Mouse (Mus musculus) liver, embryonic 13.5 days (tissue): ENCODE data around the gene Vmn2r87. TPM values are rescaled to one million over a fixed set of nuclear protein-coding genes. Genes with fewer than 3 reads are reported as not detected.
A peak's percentile ranks its signal among the peaks of the same experiment; 100 is the strongest.
"Not testable (repeated sequence)": the region's sequence is repeated elsewhere in the genome, so short reads cannot be mapped to it uniquely, and the experiment has no call there.

Experiments
- ATAC-seq: fragments of 200-750 bp; cut with Nextera tagmentation; 2 replicates; pipeline ENCODE4 v1.8.0; 2017; ENCODE audit warnings: low read depth, mild to moderate bottlenecking, moderate number of reproducible peaks, moderate library complexity
- DNase-seq: peaks from one replicate; pipeline ENCODE4 v3.0.0; 2022
- H3K27ac ChIP-seq: fragments of 300-500 bp; sonication (generic); 2 replicates; pipeline ENCODE4 v1.5.1; 2015; ENCODE audit warnings: moderate library complexity, mild to moderate bottlenecking, inconsistent platforms
- H3K27me3 ChIP-seq: fragments of 300-500 bp; sonication (generic); 2 replicates; pipeline ENCODE4 v1.6.1; 2015; ENCODE audit warnings: mild to moderate bottlenecking, inconsistent platforms
- H3K36me3 ChIP-seq: fragments of 300-500 bp; sonication (generic); 2 replicates; pipeline ENCODE4 v1.6.1; 2015; ENCODE audit warnings: mild to moderate bottlenecking, inconsistent platforms
- H3K4me1 ChIP-seq: fragments of 300-500 bp; sonication (generic); replicated peaks from 2 replicates; pipeline ENCODE4 v1.6.1; 2015; ENCODE audit warnings: inconsistent platforms
- H3K4me2 ChIP-seq: fragments of 300-500 bp; sonication (generic); 2 replicates; pipeline ENCODE4 v1.6.1; 2015; ENCODE audit warnings: inconsistent platforms, mild to moderate bottlenecking, moderate library complexity
- H3K4me3 ChIP-seq: fragments of 300-500 bp; sonication (generic); replicated peaks from 2 replicates; pipeline ENCODE4 v1.5.1; 2015; ENCODE audit warnings: mild to moderate bottlenecking, inconsistent platforms
- H3K9ac ChIP-seq: fragments of 300-500 bp; sonication (generic); 2 replicates; pipeline ENCODE4 v1.6.1; 2015; ENCODE audit warnings: mild to moderate bottlenecking, inconsistent platforms
- H3K9me3 ChIP-seq: fragments of 300-500 bp; sonication (generic); replicated peaks from 2 replicates; pipeline ENCODE4 v1.6.1; 2016; ENCODE audit warnings: inconsistent platforms
- WGBS: fragments of 180-500 bp; shearing (Covaris S2); methylation state at CpG from one replicate; pipeline ENCODE4 v1.1.7; 2015; ENCODE audit not compliant: insufficient replicate concordance; 5-methylcytosine and 5-hydroxymethylcytosine counted together
- polyA plus RNA-seq: library from polyadenylated mRNA; unstranded; fragments of >200 nt; fragmentation: Nextera tagmentation; extraction: Ambion mirVana; gene quantifications from 2 replicates; pipeline ENCODE4 v1.2.1, GENCODE M21; 2015

Vmn2r87 gene
- not detected in 2 replicates for polyA plus RNA-seq

- DNase-seq, result no peak
Observed at GRCm38 (mm10) chr10:130497296-130497695, at the start of gene Vmn2r87. TSS of gene Vmn2r87 (minus strand) at chr10:130497396.

GRCm38 (mm10) chr10:130544331-130544730 is 47.1 kb upstream of the Vmn2r87 start:
- 55% methylated on average over 1 of the region's 1 CpGs for WGBS
- not testable (repeated sequence) for H3K4me3 ChIP-seq

More at GRCm38 (mm10) chr10:130497296-130497695, at the start of gene Vmn2r87:
- Histone ChIP-seq H3K27me3 (no peaks in the 10 kb centered on the region), H3K27ac (no peak within 1 kb of the TSS), H3K9ac (no peak within 1 kb of the TSS), H3K4me2 (no peak within 1 kb of the TSS), H3K36me3 (no peaks in the 10 kb centered on the region), H3K9me3 (no peaks in the 10 kb centered on the region), H3K4me1 (no peaks in the 10 kb centered on the region), H3K4me3 (no peak within 1 kb of the TSS)
- ATAC-seq, result no peak

GRCm38 (mm10) chr10:130541931-130542691 is 44.9 kb upstream of the Vmn2r87 start:
- DNase-seq (peak; percentile 74), ATAC-seq (peak; percentile 98)
- H3K27me3 ChIP-seq, H3K36me3 ChIP-seq, H3K9me3 ChIP-seq, H3K4me1 ChIP-seq: not testable (repeated sequence)
- Histone ChIP-seq H3K4me3 (peak overlapping the region; percentile 78), H3K27ac (peak overlapping the region; percentile 58; the same call in 1 of the 2 replicates), H3K9ac (peak overlapping the region; percentile 81), H3K4me2 (peak overlapping the region; percentile 71)
- under 1% methylated on average over 21 of the region's 21 CpGs for WGBS

More at GRCm38 (mm10) chr10:130544331-130544730, 47.1 kb upstream of the Vmn2r87 start:
- H3K4me1 ChIP-seq, H3K27me3 ChIP-seq, H3K36me3 ChIP-seq, H3K9me3 ChIP-seq, H3K27ac ChIP-seq, DNase-seq, ATAC-seq, H3K4me2 ChIP-seq, H3K9ac ChIP-seq: not testable (repeated sequence)

- Histone ChIP-seq H3K27ac (no peak overlapping the region), H3K4me1 (no peaks in the 10 kb centered on the region), H3K9me3 (no peaks in the 10 kb centered on the region), H3K27me3 (no peaks in the 10 kb centered on the region), H3K4me3 (no peak overlapping the region), H3K4me2 (no peak overlapping the region), H3K9ac (no peak overlapping the region), H3K36me3 (no peaks in the 10 kb centered on the region)
- WGBS, result 52% methylated on average over 3 of the region's 3 CpGs
- DNase-seq, result no peak
- ATAC-seq, result 0 out of 2 replicates have a peak, but pooled peaks have one; percentile 41
Observed at GRCm38 (mm10) chr10:130536101-130536500, 38.9 kb upstream of the Vmn2r87 start.

- DNase-seq, result no peak
- no peaks in the 10 kb centered on the region for H3K9me3 ChIP-seq
- no peak overlapping the region for H3K4me3 ChIP-seq
- no peaks in the 10 kb centered on the region for H3K36me3 ChIP-seq
- no peaks in the 10 kb centered on the region for H3K27me3 ChIP-seq
- ATAC-seq, result no peak
- 51% methylated on average over 10 of the region's 10 CpGs for WGBS
- H3K4me2 ChIP-seq, result no peak overlapping the region
- H3K9ac ChIP-seq, result no peak overlapping the region
- no peak overlapping the region for H3K27ac ChIP-seq
- no peaks in the 10 kb centered on the region for H3K4me1 ChIP-seq
Observed at GRCm38 (mm10) chr10:130527926-130528325, 30.7 kb upstream of the Vmn2r87 start.

- Histone ChIP-seq H3K9me3 (no peaks in the 10 kb centered on the region), H3K9ac (no peak overlapping the region), H3K4me2 (peak overlapping the region; percentile 62), H3K4me1 (no peaks in the 10 kb centered on the region), H3K27ac (no peak overlapping the region), H3K4me3 (peak overlapping the region; percentile 47), H3K27me3 (0 out of 2 replicates have a peak, but pooled peaks cover 3% of the 10 kb centered on the region), H3K36me3 (no peaks in the 10 kb centered on the region)
- ATAC-seq (peak; percentile 65), DNase-seq (peak; percentile 0)
- WGBS, result 5% methylated on average over 36 of the region's 36 CpGs
Observed at GRCm38 (mm10) chr10:130470311-130470760, 26.9 kb downstream of the Vmn2r87 start.

GRCm38 (mm10) chr10:130455950-130456349 is 41.2 kb downstream of the Vmn2r87 start, which contains the start of gene Vmn2r86:
TSS of gene Vmn2r86 (minus strand) at chr10:130456050.
- not testable (repeated sequence) for H3K27me3 ChIP-seq, H3K9me3 ChIP-seq
- 58% methylated on average over 1 of the region's 1 CpGs for WGBS

GRCm38 (mm10) chr10:130444776-130445175 is 52.4 kb downstream of the Vmn2r87 start:
- Histone ChIP-seq H3K9me3 (peaks cover 4% of the 10 kb centered on the region; the same call in 1 of the 2 replicates), H3K36me3 (no peaks in the 10 kb centered on the region), H3K27ac (no peak overlapping the region), H3K4me2 (no peak overlapping the region), H3K27me3 (no peaks in the 10 kb centered on the region), H3K9ac (no peak overlapping the region), H3K4me3 (no peak overlapping the region), H3K4me1 (no peaks in the 10 kb centered on the region)
- 73% methylated on average over 21 of the region's 21 CpGs for WGBS
- ATAC-seq (no peak), DNase-seq (no peak)

More at GRCm38 (mm10) chr10:130455950-130456349, 41.2 kb downstream of the Vmn2r87 start, which contains the start of gene Vmn2r86:
- not testable (repeated sequence) for H3K4me2 ChIP-seq, H3K4me3 ChIP-seq, H3K36me3 ChIP-seq, H3K9ac ChIP-seq, DNase-seq, H3K27ac ChIP-seq, H3K4me1 ChIP-seq, ATAC-seq

GRCm38 (mm10) chr10:130434185-130434898 is 62.9 kb downstream of the Vmn2r87 start:
- not testable (repeated sequence) for H3K36me3 ChIP-seq, H3K4me3 ChIP-seq, ATAC-seq, DNase-seq, H3K27me3 ChIP-seq, H3K9me3 ChIP-seq, H3K4me2 ChIP-seq, H3K27ac ChIP-seq, H3K4me1 ChIP-seq, H3K9ac ChIP-seq
- WGBS, result 68% methylated on average over 11 of the region's 11 CpGs

- not testable (repeated sequence) for H3K4me2 ChIP-seq, H3K4me3 ChIP-seq, DNase-seq, H3K9ac ChIP-seq, H3K27me3 ChIP-seq, ATAC-seq, H3K9me3 ChIP-seq, H3K4me1 ChIP-seq, H3K36me3 ChIP-seq, H3K27ac ChIP-seq
Observed at GRCm38 (mm10) chr10:130429603-130430002, 67.6 kb downstream of the Vmn2r87 start, which contains the start of gene Vmn2r85. TSS of gene Vmn2r85 (minus strand) at chr10:130429703.

- 43% methylated on average over 2 of the region's 2 CpGs for WGBS
- DNase-seq, H3K9me3 ChIP-seq, H3K27me3 ChIP-seq, H3K27ac ChIP-seq, H3K9ac ChIP-seq, H3K4me1 ChIP-seq, H3K36me3 ChIP-seq, H3K4me3 ChIP-seq, H3K4me2 ChIP-seq, ATAC-seq: not testable (repeated sequence)
Observed at GRCm38 (mm10) chr10:130422368-130422767, 74.8 kb downstream of the Vmn2r87 start.
